Mouse (Mus musculus) neural tube, embryonic 13.5 days (tissue): Measurements from ENCODE around the gene Gstm2. TPM values are rescaled to one million over a fixed set of nuclear protein-coding genes. Genes with fewer than 3 reads are reported as not detected.
"Not testable (repeated sequence)": the region's sequence is repeated elsewhere in the genome, so short reads cannot be mapped to it uniquely, and the experiment has no call there.

ENCODE experiments used
- ATAC-seq: fragments of 200-750 bp; cut with Nextera tagmentation; 2 replicates; pipeline ENCODE4 v1.8.0; 2017; ENCODE audit warnings: low read depth, mild to moderate bottlenecking, moderate TSS enrichment, moderate library complexity
- H3K27ac ChIP-seq: fragments of 300-500 bp; sonication (generic); replicated peaks from 2 replicates; pipeline ENCODE4 v1.5.1; 2015; ENCODE audit warnings: moderate library complexity, mild to moderate bottlenecking, inconsistent platforms
- H3K27me3 ChIP-seq: fragments of 300-500 bp; sonication (generic); 2 replicates; pipeline ENCODE4 v1.6.1; 2015; ENCODE audit warnings: mild to moderate bottlenecking, inconsistent platforms
- H3K36me3 ChIP-seq: fragments of 300-500 bp; sonication (generic); 2 replicates; pipeline ENCODE4 v1.6.1; 2015; ENCODE audit warnings: mild to moderate bottlenecking, inconsistent platforms
- H3K4me1 ChIP-seq: fragments of 300-500 bp; sonication (generic); replicated peaks from 2 replicates; pipeline ENCODE4 v1.6.1; 2015; ENCODE audit warnings: inconsistent platforms
- H3K4me2 ChIP-seq: fragments of 300-500 bp; sonication (generic); 2 replicates; pipeline ENCODE4 v1.6.1; 2015; ENCODE audit warnings: inconsistent platforms, mild to moderate bottlenecking, moderate library complexity
- H3K4me3 ChIP-seq: fragments of 300-500 bp; sonication (generic); 2 replicates; pipeline ENCODE4 v1.5.1; 2015; ENCODE audit warnings: mild to moderate bottlenecking, inconsistent platforms
- H3K9ac ChIP-seq: fragments of 300-500 bp; sonication (generic); 2 replicates; pipeline ENCODE4 v1.6.1; 2015; ENCODE audit warnings: moderate library complexity, mild to moderate bottlenecking, inconsistent platforms
- H3K9me3 ChIP-seq: fragments of 300-500 bp; sonication (generic); 2 replicates; pipeline ENCODE4 v1.6.1; 2016; ENCODE audit warnings: inconsistent platforms
- WGBS: fragments of 180-500 bp; shearing (Covaris S2); methylation state at CpG from one replicate; pipeline ENCODE4 v1.1.7; 2015; 5-methylcytosine and 5-hydroxymethylcytosine counted together
- polyA plus RNA-seq: library from polyadenylated mRNA; unstranded; fragments of >200 nt; fragmentation: Nextera tagmentation; extraction: Ambion mirVana; gene quantifications from 2 replicates; pipeline ENCODE4 v1.2.1, GENCODE M21; 2015

The Gstm2 gene
- polyA plus RNA-seq, 1 experiment from 2014 or later, result 10.3 TPM

GRCm38 (mm10) chr3:107985141-107985540 is 1.1 kb downstream of the Gstm2 start:
- H3K9ac ChIP-seq, H3K9me3 ChIP-seq, H3K4me3 ChIP-seq, H3K4me2 ChIP-seq, H3K27ac ChIP-seq, ATAC-seq, H3K27me3 ChIP-seq, H3K4me1 ChIP-seq, H3K36me3 ChIP-seq: not testable (repeated sequence)
- WGBS, result 93% methylated on average over 2 of the region's 2 CpGs

- Histone ChIP-seq H3K27ac (no peak overlapping the region), H3K36me3 (no peaks in the 10 kb centered on the region), H3K4me2 (no peak overlapping the region), H3K4me1 (no peaks in the 10 kb centered on the region), H3K9ac (no peak overlapping the region), H3K9me3 (no peaks in the 10 kb centered on the region), H3K27me3 (no peaks in the 10 kb centered on the region), H3K4me3 (no peak overlapping the region)
- WGBS, result 81% methylated on average over 5 of the region's 5 CpGs
- ATAC-seq, result no peak
These were observed 1.8 kb downstream of the Gstm2 start for GRCm38 (mm10) chr3:107984471-107984870.

- no peak overlapping the region for H3K4me3 ChIP-seq
- H3K36me3 ChIP-seq, result no peaks in the 10 kb centered on the region
- H3K27me3 ChIP-seq, result no peaks in the 10 kb centered on the region
- no peaks in the 10 kb centered on the region for H3K9me3 ChIP-seq
- no peak overlapping the region for H3K27ac ChIP-seq
- WGBS, result 72% methylated on average over 3 of the region's 3 CpGs
- H3K4me1 ChIP-seq, result no peaks in the 10 kb centered on the region
- H3K9ac ChIP-seq, result no peak overlapping the region
- H3K4me2 ChIP-seq, result no peak overlapping the region
- no peak for ATAC-seq
These were observed 2.5 kb downstream of the Gstm2 start for GRCm38 (mm10) chr3:107983771-107984170.

GRCm38 (mm10) chr3:107982726-107983125 is 3.5 kb downstream of the Gstm2 start:
- Histone ChIP-seq H3K4me2 (no peak overlapping the region), H3K9me3 (no peaks in the 10 kb centered on the region), H3K27ac (no peak overlapping the region), H3K36me3 (no peaks in the 10 kb centered on the region), H3K27me3 (no peaks in the 10 kb centered on the region), H3K4me3 (no peak overlapping the region), H3K4me1 (no peaks in the 10 kb centered on the region), H3K9ac (no peak overlapping the region)
- WGBS, result 88% methylated on average over 6 of the region's 6 CpGs
- no peak for ATAC-seq

- H3K9ac ChIP-seq, result no peak overlapping the region
- H3K27me3 ChIP-seq, result no peaks in the 10 kb centered on the region
- 71% methylated on average over 3 of the region's 3 CpGs for WGBS
- no peak overlapping the region for H3K27ac ChIP-seq
- no peak for ATAC-seq
- H3K4me2 ChIP-seq, result no peak overlapping the region
- no peaks in the 10 kb centered on the region for H3K36me3 ChIP-seq
- no peaks in the 10 kb centered on the region for H3K4me1 ChIP-seq
- H3K4me3 ChIP-seq, result no peak overlapping the region
- no peaks in the 10 kb centered on the region for H3K9me3 ChIP-seq
These were observed 5.0 kb downstream of the Gstm2 start for GRCm38 (mm10) chr3:107981261-107981660.

- Histone ChIP-seq H3K4me3 (no peak overlapping the region), H3K9me3 (no peaks in the 10 kb centered on the region), H3K36me3 (no peaks in the 10 kb centered on the region), H3K4me1 (no peaks in the 10 kb centered on the region), H3K27me3 (no peaks in the 10 kb centered on the region), H3K27ac (no peak overlapping the region), H3K4me2 (no peak overlapping the region), H3K9ac (no peak overlapping the region)
- 91% methylated on average over 3 of the region's 3 CpGs for WGBS
- no peak for ATAC-seq
These were observed 8.6 kb downstream of the Gstm2 start for GRCm38 (mm10) chr3:107977691-107978090.

- H3K9me3 ChIP-seq, result no peaks in the 10 kb centered on the region
- no peak overlapping the region for H3K27ac ChIP-seq
- no peaks in the 10 kb centered on the region for H3K36me3 ChIP-seq
- ATAC-seq, result no peak
- H3K4me1 ChIP-seq, result no peaks in the 10 kb centered on the region
- H3K4me2 ChIP-seq, result no peak overlapping the region
- H3K27me3 ChIP-seq, result no peaks in the 10 kb centered on the region
- no peak overlapping the region for H3K4me3 ChIP-seq
- WGBS, result 83% methylated on average over 1 of the region's 1 CpGs
- no peak overlapping the region for H3K9ac ChIP-seq
These were observed 12.0 kb downstream of the Gstm2 start for GRCm38 (mm10) chr3:107974237-107974636.

- WGBS, result 89% methylated on average over 3 of the region's 3 CpGs
- ATAC-seq, result no peak
These were observed 14.2 kb downstream of the Gstm2 start for GRCm38 (mm10) chr3:107972070-107972469.

GRCm38 (mm10) chr3:107971101-107971500 is 15.2 kb downstream of the Gstm2 start:
- not testable (repeated sequence) for H3K4me3 ChIP-seq, H3K9ac ChIP-seq, H3K27ac ChIP-seq, H3K27me3 ChIP-seq, ATAC-seq, H3K4me2 ChIP-seq, H3K9me3 ChIP-seq, H3K36me3 ChIP-seq, H3K4me1 ChIP-seq
- 62% methylated on average over 3 of the region's 3 CpGs for WGBS

More at GRCm38 (mm10) chr3:107972070-107972469, 14.2 kb downstream of the Gstm2 start:
- no peak overlapping the region for H3K9ac ChIP-seq
- H3K27ac ChIP-seq, result no peak overlapping the region
- no peaks in the 10 kb centered on the region for H3K36me3 ChIP-seq
- no peaks in the 10 kb centered on the region for H3K9me3 ChIP-seq
- H3K4me2 ChIP-seq, result no peak overlapping the region
- no peak overlapping the region for H3K4me3 ChIP-seq
- no peaks in the 10 kb centered on the region for H3K27me3 ChIP-seq
- H3K4me1 ChIP-seq, result no peaks in the 10 kb centered on the region

GRCm38 (mm10) chr3:107968724-107969395 is 17.4 kb downstream of the Gstm2 start, which contains the start of gene Gstm3:
TSS of gene Gstm3 (minus strand) at chr3:107969283.
- ATAC-seq, result no peak
- WGBS, result 63% methylated on average over 13 of the region's 13 CpGs
- H3K4me2 ChIP-seq, result no peak within 1 kb of the TSS
- H3K27me3 ChIP-seq, result no peaks in the 10 kb centered on the region
- H3K4me3 ChIP-seq, result no peak within 1 kb of the TSS
- no peaks in the 10 kb centered on the region for H3K9me3 ChIP-seq
- no peak within 1 kb of the TSS for H3K27ac ChIP-seq
- no peaks in the 10 kb centered on the region for H3K36me3 ChIP-seq
- H3K9ac ChIP-seq, result no peak within 1 kb of the TSS
- H3K4me1 ChIP-seq, result peaks cover 5% of the 10 kb centered on the region; the same call in 1 of the 2 replicates

- no peaks in the 10 kb centered on the region for H3K36me3 ChIP-seq
- no peak for ATAC-seq
- H3K27ac ChIP-seq, result no peak overlapping the region
- no peak overlapping the region for H3K4me3 ChIP-seq
- H3K27me3 ChIP-seq, result no peaks in the 10 kb centered on the region
- H3K4me2 ChIP-seq, result no peak overlapping the region
- peaks cover 5% of the 10 kb centered on the region; the same call in 1 of the 2 replicates for H3K4me1 ChIP-seq
- no peak overlapping the region for H3K9ac ChIP-seq
- H3K9me3 ChIP-seq, result no peaks in the 10 kb centered on the region
- WGBS, result 97% methylated on average over 5 of the region's 5 CpGs
These were observed 19.6 kb downstream of the Gstm2 start for GRCm38 (mm10) chr3:107966631-107967030.

GRCm38 (mm10) chr3:107965592-107965991 is 20.7 kb downstream of the Gstm2 start:
- H3K27ac ChIP-seq, result no peak overlapping the region
- 90% methylated on average over 1 of the region's 1 CpGs for WGBS
- no peak overlapping the region for H3K4me2 ChIP-seq
- no peak overlapping the region for H3K4me3 ChIP-seq
- no peak overlapping the region for H3K9ac ChIP-seq
- no peaks in the 10 kb centered on the region for H3K27me3 ChIP-seq
- ATAC-seq, result no peak
- H3K9me3 ChIP-seq, result no peaks in the 10 kb centered on the region
- H3K36me3 ChIP-seq, result no peaks in the 10 kb centered on the region
- peaks cover 5% of the 10 kb centered on the region; the same call in 1 of the 2 replicates for H3K4me1 ChIP-seq
